Mouse (Mus musculus) embryo, embryonic 9.5 days (tissue): Measurements from ENCODE around the gene Negr1.

Experiments
- DNase-seq: peaks from one replicate; pipeline ENCODE4 v3.0.0-alpha.2; 2017; ENCODE audit errors: extremely low spot score

Gene Negr1

GRCm38 (mm10) chr3:157215937-157216719 is 654.5 kb downstream of the Negr1 start:
- no peak for DNase-seq

- no peak for DNase-seq
Observed at GRCm38 (mm10) chr3:157217794-157218193, 656.2 kb downstream of the Negr1 start.

GRCm38 (mm10) chr3:157224920-157225319 is 663.3 kb downstream of the Negr1 start:
- DNase-seq, result no peak

- peak; percentile 54 for DNase-seq
Observed at GRCm38 (mm10) chr3:157232723-157233122, 671.1 kb downstream of the Negr1 start.

- DNase-seq, result no peak
Observed at GRCm38 (mm10) chr3:157240240-157240639, 678.6 kb downstream of the Negr1 start.

GRCm38 (mm10) chr3:157255446-157255845 is 693.9 kb downstream of the Negr1 start:
- no peak for DNase-seq

- no peak for DNase-seq
Observed at GRCm38 (mm10) chr3:157255863-157256262, 694.3 kb downstream of the Negr1 start.

GRCm38 (mm10) chr3:157268742-157269141 is 707.1 kb downstream of the Negr1 start:
- no peak for DNase-seq

- no peak for DNase-seq
Observed at GRCm38 (mm10) chr3:157272379-157272778, 710.8 kb downstream of the Negr1 start.

GRCm38 (mm10) chr3:157274143-157274542 is 712.5 kb downstream of the Negr1 start:
- no peak for DNase-seq

- DNase-seq, result no peak
Observed at GRCm38 (mm10) chr3:157279717-157280116, 718.1 kb downstream of the Negr1 start.

- DNase-seq, result no peak
Observed at GRCm38 (mm10) chr3:157281259-157281658, 719.7 kb downstream of the Negr1 start.

- no peak for DNase-seq
Observed at GRCm38 (mm10) chr3:157291286-157291685, 729.7 kb downstream of the Negr1 start.

GRCm38 (mm10) chr3:157297216-157297615 is 735.6 kb downstream of the Negr1 start:
- no peak for DNase-seq

- DNase-seq, result no peak
Observed at GRCm38 (mm10) chr3:157303430-157304116, 742.0 kb downstream of the Negr1 start.

- peak; percentile 64 for DNase-seq
Observed at GRCm38 (mm10) chr3:157321081-157321573, 759.5 kb downstream of the Negr1 start.

GRCm38 (mm10) chr3:157321834-157322233 is 760.2 kb downstream of the Negr1 start:
- no peak for DNase-seq

GRCm38 (mm10) chr3:157334169-157334568 is 772.6 kb downstream of the Negr1 start:
- no peak for DNase-seq

GRCm38 (mm10) chr3:157349480-157349879 is 787.9 kb downstream of the Negr1 start:
- no peak for DNase-seq

- DNase-seq, result no peak
Observed at GRCm38 (mm10) chr3:157358905-157359304, 797.3 kb downstream of the Negr1 start.

- DNase-seq, result no peak
Observed at GRCm38 (mm10) chr3:157359840-157360239, 798.2 kb downstream of the Negr1 start.
